Mouse (Mus musculus) skeletal muscle tissue, adult 2 months (tissue): Measurements from ENCODE around the gene 1110059E24Rik.
"Not testable (repeated sequence)": the region's sequence is repeated elsewhere in the genome, so short reads cannot be mapped to it uniquely, and the experiment has no call there.

Experiments
- DNase-seq: peaks from one replicate; pipeline ENCODE4 v3.0.0-alpha.2; 2012; ENCODE audit warnings: low read depth, low spot score

Gene 1110059E24Rik

DNA sequence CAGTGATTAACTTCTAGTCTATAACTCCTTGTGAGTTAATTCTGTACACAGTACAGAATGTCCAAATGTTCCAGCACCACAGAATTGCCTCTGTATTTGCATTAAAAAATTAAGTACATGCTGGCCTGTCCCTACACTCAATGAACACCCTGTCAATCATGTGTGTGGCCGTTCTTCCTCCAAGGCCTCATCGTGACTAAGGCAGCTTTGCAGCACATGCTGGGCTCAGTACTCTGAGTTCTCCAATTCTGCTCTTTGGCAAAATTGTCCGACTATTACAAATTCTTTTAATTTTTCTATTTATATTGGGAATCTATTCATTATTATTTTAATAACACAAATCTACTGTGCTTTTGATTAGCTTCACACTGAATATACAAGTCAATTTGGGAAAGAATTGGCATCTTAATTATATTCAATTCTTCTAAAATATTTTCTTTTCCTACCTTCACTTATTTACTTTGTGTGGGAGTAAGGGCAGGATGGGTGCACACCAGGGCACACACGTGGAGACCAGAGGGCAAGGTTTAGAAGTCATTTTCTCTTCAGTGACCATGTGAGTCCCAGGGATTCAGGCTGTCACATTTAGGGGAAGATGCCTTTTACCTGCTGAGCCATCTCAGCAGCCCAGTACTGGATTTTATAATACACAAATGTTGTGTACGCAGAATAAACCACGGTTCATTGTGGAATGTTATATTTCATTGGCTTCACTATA is 26.3 kb downstream of the 1110059E24Rik start:
- no peak for DNase-seq

DNA sequence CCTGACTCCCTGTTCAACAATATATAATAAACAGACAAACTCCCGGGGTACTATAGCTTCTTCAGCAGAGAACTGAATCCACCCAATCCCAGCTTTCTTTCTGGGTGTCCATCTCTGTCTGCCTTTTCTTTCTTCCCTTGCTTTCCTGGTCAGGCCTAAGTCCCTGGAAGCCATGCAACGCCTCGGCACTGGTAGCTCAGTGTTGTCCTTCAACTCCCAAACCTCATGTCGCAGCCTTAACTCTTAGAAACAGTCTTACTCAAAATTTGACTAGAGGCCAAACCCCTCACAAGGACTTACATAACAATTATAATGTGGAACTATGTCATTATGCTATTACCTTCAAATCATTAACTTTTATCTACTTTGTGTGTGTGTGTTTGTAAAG is 28.6 kb downstream of the 1110059E24Rik start:
- no peak for DNase-seq

DNA sequence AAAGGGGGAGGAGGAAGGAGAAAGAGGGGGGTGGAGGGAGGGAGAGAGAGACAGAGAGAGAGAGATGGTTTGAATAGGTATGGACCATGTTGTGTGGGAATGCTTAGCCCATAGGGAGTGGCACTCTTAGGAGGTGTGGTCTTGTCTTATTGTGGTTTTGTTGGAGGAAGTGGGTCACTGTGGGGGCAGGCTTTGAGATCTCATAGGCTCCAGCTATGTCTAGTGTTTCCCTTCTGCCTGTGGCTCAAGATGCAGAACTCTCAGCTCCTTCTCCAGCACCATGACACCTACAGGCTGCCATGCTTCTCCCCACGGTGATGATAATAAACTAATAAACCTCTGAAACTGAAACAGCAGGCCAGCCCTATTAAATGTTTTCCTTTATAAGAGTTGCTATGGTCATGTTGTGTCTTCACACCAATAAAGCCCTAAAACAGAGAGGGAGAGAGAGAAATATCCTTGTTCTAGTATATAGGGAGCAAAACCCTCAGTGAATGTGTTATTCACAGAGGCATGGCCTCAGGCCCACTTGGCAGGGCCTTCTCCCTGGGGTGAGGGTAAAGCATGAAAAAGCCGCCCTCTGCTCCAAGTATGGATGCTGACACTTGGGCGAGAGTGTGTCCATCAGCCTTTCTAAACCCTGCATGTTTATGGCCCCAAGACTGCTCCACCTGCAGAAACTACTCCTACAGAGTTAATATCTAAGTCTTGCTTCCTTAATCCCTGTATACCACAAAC is 29.2 kb downstream of the 1110059E24Rik start:
- DNase-seq: no peak

DNA sequence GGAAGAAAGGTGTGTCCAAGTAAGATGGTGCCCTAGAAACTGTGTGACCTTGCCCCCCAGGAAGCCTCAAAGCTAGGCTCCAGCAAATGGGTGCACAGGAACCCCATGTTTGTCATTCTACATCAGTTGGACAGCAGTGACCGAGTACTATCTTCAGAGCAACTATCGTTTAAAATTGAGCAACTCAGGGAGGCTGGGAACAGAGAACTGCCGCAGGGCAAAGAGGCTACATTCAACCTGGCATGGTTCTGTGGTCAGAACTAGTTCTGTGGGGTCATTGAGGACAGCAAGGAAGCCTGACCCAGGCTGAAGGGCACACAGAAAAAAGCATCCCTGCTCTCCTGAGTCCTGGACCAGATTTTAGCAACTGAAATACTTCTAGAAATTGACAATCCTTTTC is 37.0 kb downstream of the 1110059E24Rik start:
- no peak for DNase-seq

DNA sequence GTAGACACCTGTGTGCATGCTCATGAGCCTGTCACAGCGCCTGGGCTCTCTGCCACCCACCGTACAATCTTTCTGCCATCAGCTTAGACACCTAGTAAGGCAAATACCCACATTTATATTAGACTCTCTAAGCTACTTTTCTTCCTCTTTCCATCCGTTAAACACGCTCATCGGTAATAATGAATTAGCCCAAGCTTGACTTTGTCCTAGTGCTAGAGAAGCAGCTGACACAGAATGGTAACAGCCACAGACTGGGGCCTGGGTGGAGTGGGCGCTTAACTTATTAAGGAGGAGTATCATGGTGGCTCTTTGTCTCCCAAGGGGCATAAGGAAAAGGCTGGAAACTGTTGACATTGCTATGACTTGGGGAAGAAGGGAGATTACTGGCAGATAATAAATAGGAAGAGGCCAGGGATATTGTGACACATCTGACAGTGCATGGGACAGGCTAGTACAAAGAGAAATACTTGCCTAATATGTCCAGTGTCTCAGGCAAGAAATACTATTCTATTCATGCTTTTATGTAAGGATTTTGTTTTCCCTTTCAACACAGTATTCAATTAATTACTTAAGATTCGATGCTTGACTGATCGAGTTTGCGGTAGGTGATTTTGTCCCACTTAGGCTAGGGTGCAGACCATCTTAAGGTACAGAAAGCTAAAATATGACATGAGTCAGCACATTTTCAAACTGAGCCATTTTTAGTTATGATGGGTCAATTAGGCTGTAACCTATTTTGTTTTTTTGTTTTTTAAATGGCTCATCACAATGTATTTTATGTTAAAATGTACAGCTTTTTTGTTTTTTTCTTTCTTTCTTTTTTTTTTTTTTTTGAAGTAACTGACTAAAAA is 40.8 kb downstream of the 1110059E24Rik start:
- DNase-seq: no peak

DNA sequence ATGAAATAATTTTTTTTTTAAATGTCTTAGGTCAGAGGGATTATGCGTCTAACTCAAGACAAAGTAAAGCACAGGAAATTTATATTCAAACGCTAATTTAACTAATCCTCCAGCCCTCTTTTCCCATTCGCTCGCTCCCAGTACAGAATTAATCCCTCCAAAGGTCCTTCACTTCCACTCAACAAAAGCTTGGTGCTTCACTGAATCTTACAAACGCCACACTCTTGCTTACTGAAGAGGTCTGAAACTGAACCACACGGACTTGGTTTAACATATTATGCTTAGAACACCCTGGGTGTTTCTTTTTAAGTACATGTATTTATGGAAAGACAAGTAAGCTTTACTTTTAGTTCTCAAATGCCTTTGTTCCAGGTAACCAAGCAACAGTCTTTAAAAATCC is 41.5 kb downstream of the 1110059E24Rik start:
- no peak for DNase-seq

DNA sequence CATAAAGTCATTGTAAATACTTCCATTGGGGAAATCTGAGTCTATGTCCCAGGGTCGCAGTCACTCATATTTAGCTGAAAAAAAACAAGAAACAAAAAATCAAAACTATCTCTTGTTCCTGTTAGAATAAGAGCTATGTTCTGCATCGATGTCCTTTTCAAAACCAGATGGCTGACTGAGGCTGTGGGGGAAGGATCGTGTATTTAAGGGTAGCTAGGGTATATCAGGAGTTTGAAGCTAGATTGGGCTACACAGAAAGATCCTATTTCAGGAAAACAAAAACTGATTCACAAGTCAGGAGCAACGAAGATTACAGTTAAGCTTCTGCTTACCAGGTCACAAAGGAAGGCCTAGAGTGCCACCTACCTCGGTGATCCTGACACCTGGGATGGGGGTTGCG is 42.5 kb downstream of the 1110059E24Rik start:
- DNase-seq: no peak

DNA sequence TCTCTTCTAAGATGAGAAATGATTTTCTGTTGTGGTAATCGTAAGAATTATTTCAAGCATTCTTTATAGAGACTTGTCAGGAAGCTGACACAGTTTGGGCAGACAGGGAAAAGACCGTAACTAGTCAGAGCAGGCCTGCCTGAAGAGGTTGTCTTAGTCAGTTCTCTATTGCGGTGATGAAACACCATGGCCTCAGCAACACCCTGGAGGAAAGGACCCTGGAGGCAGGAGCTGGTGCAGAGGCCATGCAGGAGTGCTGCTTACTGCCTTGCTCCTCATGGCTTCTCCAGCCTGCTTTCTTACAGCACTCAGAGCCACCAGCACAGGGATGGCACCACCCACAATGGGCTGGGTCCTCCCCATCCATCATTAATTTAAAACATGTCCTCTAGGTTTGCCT is 47.5 kb downstream of the 1110059E24Rik start:
- DNase-seq: no peak

DNA sequence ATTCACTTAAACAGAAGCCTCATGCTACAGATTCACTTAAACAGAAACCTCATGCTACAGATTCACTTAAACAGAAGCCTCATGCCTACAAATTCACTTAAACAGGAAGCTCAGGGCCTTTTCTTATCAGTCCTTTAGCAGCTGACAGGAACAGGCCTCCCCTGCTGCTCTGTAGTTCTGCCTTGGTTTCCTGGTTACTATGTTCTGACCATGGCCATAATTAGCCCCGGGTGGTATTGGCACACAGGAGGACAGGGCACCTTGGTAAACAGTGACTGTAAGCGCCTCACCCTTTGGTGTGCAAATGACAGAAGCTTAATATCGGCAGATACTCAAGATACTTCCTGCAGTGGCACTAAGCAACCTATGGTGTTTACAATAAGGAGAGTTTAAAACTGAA is 48.9 kb downstream of the 1110059E24Rik start:
- no peak for DNase-seq

DNA sequence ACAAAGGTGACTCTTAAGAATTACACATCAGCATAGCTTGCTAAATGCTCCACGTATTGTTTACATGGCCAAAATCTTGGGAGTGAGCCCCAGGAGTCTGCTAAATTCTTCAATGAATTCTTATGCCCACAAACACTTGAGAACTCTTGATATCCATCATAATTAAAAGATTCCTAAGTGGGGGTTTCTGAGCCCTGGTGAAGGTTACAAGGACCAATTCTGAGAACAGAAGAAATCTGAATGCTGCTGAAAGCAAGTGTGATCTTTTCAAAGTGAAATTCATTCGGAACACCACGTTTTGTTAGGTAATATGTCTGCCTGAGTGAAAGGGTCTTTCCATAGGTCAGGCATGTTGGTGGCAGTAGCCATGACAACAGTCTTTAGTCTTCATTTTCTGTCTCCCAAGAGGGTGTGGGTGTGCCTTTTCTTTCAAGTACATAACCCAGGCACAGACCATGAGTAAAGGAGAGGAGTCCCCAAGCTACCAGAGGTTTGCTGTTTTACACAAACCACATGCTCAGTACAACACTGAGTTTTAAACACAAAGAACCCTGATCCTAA is 51.2 kb downstream of the 1110059E24Rik start:
- DNase-seq: no peak

DNA sequence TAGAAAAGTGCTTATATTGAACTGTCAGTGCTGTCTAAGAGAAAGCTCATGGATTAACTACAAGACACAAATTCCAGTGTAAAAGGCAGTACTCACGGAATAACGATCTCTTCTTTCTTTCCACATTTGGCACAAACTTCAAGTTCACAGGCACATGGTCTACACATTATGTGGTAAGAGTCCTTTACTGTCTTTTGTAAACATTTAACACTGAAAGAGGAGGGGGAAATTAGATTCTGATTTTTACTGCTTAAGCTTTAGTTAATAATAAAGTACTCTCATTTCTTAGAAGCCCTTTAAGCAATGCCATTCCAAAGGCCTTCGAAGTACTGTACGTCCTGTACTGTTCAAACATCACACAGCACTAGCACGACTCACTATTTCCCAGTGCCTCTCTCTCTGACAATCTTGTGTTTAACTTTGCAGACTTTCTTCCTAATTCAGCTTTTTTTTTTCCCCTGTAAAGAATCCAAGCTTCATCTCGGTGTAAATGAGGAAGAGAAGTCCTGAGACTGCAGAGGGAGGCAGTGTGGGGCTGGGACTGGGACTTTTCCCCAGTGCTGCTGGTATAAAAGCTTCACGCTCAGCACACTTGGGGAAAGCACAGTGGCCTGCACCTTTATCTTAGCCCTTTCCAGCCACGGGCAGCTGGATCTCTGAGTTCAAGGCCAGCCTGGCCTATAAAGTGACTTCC is 54.0 kb downstream of the 1110059E24Rik start:
- no peak for DNase-seq

DNA sequence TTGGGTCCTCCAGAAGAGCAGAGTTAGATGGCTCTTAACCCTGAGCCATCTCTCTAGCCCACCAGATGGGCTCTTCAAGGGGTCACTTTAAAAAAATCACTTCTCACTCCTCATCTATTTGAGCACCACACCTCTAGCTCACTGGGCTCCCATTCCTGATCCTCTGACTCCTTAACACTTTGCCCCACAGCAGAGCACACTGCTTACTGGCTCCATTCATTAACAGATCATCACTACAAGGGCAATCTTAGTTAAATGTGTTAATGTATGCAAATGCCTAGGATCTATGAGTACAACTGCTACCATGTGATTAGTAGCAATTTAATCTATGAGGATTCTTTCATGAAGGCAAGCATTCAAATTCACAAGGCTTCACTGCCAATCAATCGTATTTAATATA is 58.1 kb downstream of the 1110059E24Rik start:
- DNase-seq: no peak

DNA sequence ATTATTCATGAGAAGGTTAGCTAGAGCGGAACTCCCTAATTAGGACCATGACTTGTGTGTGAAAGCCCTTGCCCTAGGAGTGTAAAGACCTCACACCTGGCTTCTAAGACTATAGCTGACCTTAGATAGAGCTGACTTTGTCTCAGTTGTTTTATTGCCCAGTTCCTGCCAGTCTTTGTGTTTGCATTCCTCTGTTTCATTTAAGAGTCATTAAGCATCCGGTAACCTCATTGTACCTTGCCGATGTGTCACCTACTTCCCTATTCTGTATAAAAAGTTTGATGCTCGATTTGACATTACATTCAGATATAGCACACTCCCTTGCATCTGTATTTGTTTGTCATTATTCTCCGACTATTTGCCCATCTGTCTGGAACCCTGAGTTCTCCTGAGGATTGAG is 60.6 kb downstream of the 1110059E24Rik start:
- DNase-seq: not testable (repeated sequence)

DNA sequence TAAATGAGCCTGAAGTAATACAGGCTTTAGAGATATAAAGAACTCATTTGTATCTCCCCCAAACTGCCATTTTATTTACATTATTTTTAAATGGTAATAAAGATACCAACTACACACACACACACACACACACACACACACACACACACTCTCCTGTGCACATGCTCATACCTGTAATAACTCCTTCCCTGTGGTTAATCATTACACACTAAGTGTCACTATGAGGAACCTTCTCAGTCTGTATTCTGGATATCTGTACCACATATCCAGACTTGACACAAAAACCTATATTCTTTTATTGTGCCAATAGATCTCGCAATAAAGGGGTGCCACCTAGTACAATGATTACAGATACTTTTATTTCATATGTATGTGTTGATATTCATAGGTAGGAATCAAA is 62.9 kb downstream of the 1110059E24Rik start:
- no peak for DNase-seq

DNA sequence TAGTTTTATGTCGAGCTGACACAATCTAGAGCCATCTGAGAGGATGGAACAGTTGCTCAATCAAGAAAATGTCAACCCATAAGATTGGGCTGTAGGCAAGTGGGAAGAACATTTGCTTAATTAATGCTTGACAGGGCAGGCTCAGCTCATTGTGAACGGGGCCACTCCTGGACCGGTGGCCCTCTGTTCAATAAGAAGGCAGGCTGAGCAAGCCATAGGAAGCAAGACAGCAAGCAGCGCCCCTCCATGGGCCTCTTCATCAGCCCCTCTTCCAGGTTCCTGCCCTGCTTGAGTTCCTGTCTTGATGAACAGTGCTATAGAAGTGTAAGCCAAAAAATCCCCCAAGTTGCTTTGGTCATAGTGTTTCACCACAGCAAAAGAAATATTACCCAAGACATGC is 65.2 kb downstream of the 1110059E24Rik start:
- no peak for DNase-seq

DNA sequence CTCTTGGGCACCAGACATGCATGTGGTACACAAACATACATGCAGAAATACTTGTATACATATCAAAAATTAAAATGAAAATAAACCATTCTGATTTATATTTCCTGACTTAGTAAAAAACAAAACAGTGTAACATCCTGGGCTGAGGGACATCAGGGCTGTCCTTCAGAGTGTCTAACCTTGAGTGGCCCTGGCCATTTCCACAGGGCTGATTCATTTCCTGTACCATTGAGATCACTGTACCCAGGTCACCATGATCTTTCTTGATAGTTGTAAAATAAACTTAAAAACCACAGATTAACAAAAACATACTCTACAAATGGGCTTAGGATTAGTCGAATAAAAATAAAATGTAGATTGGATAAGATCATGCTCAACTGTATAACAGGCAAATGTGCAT is 66.2 kb downstream of the 1110059E24Rik start:
- DNase-seq: no peak

DNA sequence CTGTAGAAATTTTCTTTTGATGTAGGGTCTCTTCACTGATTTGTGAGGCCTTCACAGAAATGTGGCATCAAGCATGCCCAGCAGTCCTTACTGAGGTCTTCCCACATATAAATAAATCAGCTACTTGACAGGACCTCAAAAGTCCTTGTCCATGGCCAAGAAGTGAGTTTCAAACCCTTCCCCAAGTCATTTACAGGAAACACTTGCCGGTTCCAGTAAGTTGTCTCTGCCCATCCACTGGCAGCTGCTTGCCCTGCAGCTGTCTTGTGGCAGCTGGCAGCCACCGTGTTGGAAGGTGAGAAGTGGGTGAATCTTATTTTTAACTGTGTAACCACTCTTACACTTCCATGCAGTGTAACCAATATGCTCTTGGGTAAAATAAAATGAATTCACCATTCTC is 66.9 kb downstream of the 1110059E24Rik start:
- DNase-seq: peak; percentile 77

DNA sequence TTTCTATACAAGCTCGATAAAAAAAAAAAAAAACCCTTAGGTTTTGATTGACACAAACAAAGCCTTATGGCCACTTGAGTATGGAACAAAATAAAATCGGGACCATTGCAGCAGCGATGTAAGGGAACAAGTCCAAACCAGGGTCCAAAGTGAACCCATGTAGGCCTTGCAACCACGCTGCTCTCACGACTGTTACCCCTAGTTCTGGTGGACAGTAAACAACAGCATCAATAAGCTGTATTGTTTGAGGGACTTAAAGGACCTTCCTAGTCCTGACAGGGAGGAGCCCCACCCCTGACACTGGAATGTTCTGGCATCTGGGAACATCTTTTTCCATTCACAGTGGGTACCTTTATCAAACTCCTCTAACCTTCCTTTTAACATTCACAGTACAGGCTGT is 68.8 kb downstream of the 1110059E24Rik start:
- DNase-seq: no peak

DNA sequence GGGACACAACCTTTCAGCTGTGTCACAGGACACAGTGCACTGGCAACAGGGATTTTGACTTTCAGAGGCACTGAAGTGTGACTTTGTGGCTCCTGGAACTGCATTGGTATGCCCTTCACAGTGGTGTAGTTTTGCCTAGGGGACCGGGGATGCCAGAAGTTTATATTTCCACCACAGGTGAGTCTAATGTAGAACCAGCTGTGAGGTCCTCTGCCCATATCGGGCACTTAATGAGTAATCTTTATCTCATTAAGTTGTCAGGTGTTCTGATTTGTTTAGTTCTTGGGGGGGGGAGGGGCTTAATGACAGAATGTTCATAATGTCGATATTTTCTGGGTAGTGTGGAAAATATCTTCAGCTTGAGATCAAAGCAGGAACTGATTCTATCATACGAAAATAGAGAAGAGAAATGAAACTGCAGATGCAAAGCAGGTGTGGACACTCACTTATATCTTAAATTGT is 69.2 kb downstream of the 1110059E24Rik start:
- no peak for DNase-seq

DNA sequence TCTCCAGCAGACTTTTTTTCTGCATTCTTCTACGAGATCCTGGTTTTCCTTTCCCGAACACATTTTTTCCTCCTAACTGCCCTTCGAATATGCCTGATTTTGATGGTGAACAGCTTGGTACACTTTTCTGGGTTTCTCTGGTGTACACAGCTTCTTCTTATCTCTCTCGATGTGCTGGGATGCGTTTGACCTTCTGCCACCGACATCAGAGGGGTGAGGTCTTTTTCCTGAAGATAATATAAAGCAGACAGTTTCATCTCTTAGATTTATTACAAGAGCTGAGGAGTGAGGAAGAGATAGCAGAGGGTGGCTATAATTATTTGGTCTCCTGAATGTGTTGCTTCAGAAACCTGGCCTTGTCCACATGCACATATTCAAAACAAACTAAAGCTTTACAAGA is 71.4 kb downstream of the 1110059E24Rik start:
- no peak for DNase-seq

DNA sequence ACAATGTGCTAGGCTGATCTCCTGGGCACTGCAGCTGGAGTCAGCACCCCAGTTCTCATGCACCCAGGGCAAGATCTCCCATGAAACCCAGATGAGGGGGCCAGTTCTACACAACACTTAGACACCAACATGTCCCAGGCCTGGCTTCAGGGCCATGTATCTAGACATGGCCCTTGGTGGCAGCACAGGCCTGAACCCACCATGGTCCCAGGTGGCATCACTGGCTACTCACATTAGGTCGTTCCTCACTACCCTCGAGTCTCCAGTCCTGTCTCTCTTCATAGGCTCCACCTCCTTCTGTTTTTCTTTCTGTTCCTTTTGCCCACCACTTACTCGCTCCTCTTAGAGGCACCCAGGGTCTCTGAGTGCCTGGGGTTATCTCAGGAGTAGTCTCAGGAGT is 72.9 kb downstream of the 1110059E24Rik start:
- DNase-seq: no peak
